Mouse (Mus musculus) heart, adult 11 months (tissue): ENCODE measurements around the gene Kctd8.

ENCODE experiments used
- DNase-seq: peaks from one replicate; pipeline ENCODE4 v3.0.0; 2022

Kctd8 gene

DNA sequence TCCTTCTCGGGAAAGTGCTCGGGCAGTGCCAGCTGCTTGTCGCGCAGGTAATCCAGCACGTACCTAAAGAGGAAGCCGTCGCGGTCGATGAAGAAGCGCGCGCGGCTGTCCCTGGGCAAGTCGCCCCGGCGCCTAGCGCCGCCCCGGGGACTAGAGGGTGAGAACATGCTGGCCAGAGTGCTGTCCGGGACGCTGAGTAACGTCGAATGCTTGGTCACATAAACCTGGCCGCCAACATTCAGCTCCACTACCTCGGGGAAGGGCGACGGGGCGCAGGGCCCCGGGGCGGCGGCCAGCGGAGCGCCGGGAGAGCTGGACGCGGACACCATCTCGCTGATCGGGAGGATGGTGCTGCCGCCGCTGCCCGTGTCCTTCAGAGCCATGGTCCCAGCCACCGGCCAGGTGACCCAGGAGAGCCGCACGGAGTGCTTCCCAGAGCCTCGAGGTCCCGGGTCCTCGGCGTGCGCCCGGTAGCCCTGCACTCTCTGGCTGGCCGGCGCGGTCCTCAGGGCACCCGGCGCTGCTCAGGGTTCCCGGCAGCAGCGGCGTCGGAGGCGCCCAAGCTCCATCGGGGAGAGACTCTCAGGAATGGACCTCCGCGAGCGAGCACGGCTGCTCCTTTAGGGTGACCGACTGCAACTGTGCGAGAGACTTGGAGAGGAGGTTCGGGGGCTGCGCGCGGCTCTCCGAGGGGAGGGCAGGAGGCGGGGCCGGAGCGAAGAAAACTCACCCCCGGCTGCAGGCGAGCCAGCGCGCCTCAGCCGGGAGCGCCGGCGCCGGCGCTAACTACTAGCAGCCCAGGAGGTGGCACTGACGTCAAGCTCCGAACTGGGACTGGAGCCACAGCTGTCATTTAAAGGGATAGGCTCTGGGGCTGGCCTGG is at the start of gene Kctd8:
Gene Kctd8, minus strand, starts transcription at position 761 of the 883 bp plus-strand sequence.
- peak; percentile 91 for DNase-seq

DNA sequence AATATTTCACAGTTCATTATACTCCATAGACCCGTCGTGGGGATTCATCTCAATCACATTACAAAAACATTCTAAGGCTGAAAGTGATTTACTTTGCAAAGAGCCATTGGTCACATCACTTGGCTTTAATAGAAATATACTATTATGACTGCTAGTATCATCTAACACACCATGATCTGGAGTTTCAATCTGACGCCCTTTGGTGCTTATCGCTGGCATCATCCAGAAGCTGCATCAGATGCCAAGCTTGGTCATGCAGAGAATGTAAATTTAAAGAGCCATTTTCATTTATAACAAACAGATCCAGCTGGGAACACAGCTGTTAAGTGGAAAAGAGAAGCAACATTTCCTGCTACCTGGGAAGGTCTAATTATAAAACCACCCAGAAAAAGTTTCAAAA is 37.6 kb upstream of the Kctd8 start:
- no peak for DNase-seq

DNA sequence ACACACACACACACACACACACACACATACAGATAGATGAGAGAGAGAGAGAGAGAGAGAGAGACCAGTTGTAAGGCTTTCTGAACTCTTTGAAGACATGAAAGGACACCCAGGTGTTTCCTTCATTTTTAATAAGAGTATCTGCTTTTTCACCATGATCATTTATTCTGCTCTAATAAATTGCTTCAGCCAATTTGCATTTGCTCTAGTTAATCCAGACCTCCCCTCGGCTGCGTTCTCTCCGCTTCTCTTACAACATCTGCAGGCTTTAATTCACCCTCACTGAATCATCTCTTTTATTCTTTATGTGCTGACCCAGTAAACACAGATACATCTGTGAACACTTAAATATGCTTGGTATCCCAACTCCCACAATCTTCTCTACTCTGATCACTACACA is 9.1 kb upstream of the Kctd8 start:
- DNase-seq: no peak

DNA sequence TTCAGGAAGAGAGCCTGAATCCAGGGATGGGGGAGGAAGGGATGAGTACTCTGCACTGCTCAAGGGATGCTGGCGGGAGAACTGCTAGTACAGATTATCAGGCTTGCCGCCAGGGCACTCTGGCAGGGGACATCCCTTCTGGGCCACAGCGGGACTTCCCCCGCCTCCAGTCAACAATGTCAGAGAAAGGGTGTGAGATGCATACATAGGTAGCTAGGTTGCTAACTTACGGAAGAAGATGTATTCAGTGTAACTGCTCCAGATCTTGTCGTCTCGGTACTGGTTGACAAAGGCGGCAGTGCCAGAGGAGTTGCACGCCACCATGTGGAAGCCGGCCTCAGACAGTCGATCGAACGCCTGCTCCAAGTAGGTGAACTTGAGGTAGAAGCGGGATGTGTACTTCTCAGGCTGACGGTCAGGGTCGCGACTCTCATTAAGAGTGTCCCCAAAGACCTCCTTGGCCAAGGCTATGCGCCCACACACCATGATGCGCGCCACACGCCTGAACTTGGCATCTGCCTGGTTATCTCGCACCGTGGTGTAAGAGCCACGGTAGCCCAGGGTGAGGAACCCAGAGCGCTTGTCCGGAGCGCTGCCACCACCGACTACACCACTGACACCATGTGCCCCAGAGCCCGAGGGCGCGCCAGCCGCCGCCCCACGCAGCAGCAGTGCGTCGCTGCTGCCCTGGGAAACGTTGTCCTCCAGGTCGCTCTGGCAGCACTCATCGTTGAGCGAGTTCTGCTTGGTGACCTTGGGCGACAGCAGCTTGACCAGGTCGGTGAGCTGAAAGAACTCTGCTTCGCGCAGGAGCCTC is 1.2 kb downstream of the Kctd8 start:
- DNase-seq: peak; percentile 90

DNA sequence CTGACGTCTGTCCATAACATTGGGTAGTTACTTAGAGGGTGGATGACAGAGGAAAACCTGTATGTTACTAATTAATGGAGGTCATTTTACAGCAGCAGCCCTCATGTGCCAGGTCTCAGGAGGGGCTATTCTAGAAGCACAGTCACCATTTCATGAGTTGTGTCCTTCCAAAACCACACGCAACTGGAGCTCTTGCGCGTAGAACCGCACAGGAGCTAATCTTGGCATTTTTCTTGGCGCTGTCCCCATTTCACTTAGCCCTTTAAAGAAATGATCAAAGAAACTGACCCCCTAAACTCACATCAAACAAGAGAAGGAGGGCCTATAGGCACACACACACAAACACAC is 1.9 kb downstream of the Kctd8 start:
- no peak for DNase-seq

DNA sequence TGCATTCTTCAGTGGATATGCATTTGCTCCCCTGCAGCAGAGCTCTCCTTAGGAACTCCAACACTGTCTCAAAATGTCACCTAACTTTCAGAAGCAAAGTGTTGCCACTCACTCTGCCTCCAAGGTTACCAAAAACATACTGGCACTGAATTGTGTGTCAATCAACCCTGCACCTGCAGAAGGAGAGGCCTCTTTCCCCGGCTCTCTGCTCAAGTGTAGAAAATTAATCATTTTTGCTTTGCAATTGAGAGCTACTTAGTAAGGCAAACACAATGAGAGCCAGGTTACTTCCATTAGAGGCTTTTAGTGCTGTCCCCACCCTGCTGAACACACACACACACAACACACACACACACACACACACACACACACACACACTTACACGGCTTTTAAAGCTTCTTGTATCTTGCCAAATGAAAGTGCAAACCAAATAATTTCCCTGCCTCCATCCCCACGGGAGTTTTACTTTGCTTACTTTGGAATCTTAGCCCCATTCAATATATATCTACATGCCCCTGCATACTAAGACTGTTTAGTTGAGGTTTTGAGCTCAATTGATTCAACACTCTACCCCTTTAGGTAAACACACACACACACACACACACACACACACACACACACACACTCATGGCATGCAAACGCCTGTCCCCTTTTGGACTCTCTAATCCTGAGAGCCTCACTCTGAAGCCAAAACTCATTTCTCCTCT is 2.4 kb downstream of the Kctd8 start:
- DNase-seq: no peak

DNA sequence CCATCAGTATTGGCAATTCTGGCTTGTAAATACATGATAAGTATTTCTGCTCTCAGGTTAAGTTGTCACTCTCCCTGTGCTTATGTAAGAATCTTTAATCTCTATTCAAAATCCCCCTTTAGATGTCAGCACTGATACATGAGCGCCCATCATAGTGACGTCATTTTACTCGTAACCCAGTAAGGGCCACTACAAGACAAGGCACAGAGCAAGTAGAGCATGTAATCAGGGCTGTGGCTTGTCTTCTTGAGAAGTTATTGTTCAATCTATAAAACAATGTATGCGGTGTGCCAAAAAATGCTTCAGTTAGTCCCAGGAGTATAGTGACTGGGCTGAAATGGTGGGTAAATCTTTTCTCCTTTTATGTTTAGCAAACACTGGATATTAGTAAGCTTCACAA is 13.9 kb downstream of the Kctd8 start:
- no peak for DNase-seq

DNA sequence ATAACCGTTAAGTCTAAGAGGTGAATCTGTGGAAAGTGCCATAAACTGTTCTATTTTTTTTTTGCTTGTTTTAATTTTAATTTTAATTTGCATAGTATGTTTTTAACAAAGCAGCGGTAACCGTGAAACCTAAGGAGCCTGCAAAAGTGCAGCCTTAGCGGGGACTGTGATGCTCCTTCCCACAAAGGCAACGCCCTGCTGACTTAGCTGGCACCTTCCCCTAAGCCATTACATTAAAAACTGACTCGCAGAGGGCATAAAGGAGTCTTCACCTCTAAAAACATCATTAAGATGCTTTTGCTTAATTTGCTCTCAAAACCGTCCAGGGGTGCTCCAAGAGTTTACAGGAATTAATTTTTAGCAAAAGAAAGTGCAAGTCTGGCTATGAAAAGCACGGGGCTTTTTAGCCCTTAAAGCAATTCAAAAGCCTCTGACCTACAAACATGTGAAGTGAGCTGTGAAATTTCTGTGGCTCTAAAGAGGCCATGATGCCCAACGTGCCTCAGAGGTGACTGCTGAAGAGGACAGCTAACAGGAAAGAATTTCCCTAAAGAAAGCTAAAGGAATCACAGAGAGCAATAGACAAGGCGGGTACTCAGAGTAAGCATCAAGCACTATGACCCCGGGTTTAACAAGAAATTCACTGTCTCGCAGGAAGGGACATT is 16.8 kb downstream of the Kctd8 start:
- no peak for DNase-seq

DNA sequence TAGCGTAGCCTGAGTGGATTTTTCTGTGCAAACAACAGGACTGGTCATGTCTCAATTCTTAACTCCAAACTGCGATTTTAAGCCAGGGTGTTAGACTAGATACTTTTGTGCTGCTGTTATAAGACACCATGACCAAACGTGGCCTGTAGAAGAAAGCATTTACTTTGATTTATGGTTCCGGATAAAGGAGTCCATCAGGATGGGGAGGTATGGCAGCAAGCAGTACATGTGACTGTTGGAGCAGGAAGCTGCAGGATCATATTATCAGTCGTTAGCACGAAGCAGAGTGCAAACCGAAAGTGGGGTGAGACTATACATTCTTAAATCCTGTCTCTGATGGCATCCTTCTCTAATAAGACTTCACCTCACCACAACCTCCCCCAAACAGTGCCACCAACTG is 28.9 kb downstream of the Kctd8 start:
- no peak for DNase-seq

DNA sequence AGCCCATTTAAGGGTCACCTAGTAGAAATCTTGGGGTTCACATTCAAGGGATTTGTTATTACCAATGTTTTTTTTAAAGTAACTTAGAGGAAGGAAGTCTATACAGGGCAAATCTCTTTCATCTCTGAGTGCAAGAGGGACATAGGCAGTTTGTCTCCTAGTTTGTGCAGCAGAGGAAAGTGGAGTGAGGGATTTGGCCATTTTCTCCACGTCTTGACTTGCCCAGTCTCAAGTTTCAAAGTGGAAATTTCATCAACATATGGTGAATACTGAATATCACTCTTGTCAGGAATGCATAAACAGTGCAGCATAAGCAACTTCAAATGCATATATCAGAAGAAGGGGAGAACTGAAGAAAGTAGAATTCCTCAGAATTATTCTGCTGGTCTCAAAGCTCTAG is 39.8 kb downstream of the Kctd8 start:
- no peak for DNase-seq

DNA sequence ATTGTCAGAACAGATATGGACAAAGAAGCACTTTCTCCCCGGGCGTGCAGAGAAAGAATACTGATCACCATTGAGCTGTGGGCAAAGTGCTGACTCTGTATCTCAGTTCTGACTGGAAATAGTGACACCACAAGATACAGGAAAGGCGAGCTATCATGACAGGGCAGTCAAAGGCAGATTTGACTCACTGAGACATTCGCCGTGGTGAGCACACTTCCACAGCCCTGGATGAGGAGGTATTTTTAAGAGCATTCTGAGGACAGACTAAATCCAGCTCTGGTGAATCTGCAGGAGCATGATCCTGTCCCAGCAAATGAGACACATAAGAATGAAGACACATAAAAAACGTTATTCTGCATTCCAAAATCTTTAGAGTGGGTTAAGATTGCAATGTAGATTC is 49.1 kb downstream of the Kctd8 start:
- no peak for DNase-seq

DNA sequence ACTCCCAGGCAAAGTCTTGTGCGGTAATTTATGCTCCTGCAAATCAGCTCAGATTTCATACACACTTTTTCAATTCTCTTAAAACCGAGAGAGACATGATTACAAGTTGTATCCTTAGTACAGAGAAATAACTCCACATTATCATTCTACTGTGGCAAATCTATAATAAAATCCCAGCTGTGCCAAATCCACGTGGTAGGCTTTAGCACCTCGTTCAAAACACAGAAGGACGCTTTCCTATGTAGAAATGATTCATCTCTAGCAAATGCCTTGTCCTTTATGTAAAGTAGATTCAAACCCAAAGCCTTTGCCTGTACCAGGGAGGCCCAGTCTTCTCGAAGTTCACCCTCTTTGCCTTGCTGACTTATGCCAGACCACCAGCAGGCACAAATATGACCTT is 57.1 kb downstream of the Kctd8 start:
- no peak for DNase-seq

DNA sequence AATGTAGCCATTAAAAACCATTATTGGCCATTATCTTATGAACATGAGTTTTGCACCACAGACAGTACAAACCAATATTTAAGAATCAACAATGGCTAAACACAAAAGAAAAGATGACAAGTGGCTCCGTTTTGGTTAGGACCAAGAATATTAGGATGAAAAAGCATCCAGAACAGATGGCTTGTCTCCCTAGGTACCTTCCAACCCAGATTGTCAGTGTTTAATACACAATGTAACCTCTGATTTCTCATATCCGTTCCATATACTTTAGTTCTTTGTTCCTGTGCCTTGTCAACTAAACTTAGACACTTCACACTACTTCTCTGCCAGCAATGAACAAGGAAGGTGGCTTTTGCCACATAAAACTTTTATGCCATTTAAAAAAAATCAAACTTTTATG is 89.1 kb downstream of the Kctd8 start:
- DNase-seq: no peak

DNA sequence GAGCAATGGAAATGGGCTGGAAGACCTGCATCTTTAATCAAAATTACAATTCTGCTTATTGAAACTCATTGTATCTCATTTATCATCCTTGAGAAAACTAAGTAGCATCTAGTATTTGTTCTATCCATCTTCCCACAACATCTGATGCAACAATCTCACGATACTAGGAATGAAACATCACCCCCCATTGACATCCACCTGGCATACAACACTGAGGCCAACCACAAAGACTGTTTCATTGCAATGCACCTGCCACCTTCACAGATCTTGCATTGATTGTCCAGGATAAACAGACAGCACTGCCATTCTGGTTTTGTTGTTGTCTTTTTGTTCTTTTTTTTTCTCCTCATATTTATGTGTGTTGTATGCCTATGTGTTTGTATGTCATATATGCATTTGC is 99.5 kb downstream of the Kctd8 start:
- DNase-seq: no peak

DNA sequence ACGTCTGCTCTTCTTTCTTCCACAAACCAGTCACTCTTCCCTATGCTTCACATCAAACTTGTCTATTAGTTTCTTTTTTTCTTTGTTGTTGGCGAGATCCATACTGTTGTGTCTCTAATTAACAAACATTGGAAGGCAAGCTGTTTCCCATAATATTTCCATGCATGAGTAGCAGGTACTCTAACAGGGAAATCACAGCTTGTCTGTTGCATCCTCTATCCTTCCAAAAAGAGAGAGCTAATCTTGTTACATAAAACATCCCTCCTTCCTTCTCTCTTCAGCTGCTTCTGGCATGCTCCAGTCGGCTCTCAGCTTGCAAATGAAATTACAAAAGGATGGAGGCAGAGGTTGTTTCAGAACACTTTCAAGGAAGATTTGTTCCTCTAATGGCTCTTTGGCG is 107.9 kb downstream of the Kctd8 start:
- DNase-seq: no peak

DNA sequence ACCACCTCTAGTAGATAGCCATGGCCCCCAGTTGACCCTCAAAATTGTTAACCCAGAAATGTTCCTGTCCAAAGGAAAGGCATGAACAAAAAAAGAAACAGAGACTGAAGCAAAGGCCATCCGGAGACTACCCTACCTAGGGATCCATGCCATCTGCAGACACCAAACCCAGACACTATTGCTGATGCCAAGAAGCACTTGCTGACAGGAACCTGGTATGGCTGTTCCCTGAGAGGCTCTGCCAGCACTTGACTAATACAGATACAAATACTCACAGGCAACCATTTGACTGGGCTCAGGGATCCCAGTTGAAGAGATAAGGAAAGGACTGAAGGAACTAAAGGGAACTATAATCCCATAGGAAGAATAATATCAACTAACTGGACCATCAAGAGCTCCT is 109.8 kb downstream of the Kctd8 start:
- peak; percentile 88 for DNase-seq

DNA sequence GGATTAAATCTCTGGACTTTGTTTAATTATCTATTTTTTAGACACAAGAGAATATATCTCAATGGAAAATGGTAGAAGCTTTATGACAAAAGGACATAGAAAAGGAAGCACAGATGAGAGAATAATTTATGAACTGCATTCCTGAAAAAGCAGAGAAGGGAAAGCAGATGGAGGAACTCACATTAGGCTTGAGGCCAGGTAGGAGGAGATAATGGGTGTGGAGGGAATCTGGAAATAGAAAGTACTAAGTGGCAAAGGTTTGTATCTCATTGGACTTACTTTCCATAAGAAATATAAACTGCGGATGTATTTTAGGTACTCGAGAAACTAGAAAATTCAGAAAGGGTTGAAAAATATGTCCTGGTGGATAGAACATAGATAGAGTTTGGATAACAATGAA is 114.3 kb downstream of the Kctd8 start:
- no peak for DNase-seq

DNA sequence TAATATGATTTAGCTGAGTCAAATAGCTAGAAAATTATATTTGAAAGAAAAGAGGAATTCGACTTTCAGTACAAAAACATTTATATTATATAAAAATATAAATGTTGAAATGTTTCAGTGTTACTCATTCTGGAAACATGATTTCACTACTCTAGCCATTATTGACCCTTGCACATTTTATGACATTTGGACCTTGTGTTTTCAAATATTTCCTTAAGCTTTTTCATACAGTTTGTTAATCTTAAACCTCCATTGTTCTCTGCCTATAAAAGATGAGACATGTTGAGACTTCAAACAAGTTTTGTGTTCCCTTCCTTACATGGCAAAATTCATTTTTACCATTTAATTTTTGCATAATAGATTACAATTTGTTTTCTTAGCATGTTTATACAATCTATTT is 118.9 kb downstream of the Kctd8 start:
- no peak for DNase-seq

DNA sequence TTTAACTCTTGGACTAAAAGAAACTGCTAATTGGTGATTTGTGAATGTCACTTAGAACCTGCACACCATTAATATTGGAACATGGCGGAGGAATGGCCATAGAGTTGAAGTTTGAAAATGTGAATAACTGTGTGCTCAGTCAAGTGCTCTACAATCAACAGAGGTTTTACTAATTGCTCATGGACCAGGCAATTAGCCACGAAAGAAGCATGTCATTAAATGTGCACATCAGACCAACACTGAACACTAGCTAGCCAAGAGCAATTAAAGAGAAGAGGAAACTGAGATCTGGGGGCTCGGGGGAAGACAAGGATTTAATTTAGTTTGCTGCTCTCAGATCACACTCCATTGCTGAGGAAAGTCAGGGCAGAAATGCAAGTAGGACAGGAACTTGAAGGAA is 126.3 kb downstream of the Kctd8 start:
- no peak for DNase-seq

DNA sequence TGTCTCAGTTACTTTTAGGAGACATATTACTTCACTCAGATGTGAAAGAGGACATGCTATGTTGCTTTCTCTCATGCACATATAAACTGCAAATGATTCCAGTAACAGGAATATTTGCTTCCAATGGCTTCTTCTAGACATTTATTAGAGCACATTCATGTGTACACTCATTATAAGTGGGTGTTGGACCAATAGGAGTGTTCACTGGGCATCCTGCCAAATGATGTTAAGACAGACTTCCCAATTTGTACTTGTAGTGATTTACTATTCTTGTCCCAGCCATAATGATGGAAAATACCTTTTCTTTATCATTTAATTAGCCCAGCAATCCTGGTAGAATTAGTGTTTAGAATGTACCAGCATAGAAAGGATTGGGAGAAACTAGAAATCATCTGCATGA is 132.1 kb downstream of the Kctd8 start:
- no peak for DNase-seq

DNA sequence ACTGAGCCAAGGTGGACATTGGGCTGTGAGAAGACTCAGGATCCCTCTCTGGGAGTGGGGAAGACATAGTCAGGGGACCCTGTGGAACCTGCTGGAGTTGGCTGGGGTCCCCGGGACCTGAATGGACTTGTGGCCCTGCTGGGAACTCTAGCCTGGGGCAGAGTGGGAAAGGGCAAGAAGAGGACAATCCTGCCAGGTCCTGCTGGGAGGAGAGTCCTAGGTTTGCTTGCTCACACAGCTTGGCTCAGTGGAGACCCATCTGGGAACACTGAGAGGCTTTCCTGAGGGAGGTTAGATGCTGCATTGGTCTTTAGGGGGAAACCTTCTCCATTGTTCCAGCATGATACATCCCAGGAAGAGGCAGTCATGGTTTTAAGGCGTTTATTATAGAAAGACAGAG is 133.8 kb downstream of the Kctd8 start:
- no peak for DNase-seq

DNA sequence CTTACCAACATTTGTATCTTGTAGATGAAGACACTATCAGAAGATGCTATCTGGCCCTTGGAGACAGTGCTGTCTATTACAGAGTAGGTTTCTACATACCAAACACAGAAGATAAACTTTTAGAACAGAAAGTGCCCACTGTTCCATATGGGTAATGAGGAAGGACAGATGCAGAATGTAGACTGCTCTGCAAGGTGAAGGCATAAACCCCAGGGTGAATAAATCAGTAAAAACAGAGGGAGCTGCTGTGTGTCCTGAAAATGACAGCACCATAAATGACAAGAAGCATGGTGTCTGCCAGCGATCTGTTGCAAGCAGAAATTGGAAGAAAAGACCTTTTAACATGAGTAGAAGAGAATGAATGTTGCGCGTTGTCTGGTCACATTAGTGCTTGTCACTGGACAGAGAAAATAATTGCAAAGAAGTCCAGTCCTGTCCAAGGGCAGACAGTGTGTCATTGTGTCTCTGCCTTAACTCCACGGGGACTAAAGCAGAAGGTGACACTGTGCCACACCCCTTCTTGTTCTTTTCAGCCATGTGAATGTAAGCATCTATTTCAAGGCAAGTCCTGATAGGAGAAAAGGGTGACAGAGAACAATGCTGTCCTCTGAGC is 181.5 kb downstream of the Kctd8 start:
- no peak for DNase-seq

DNA sequence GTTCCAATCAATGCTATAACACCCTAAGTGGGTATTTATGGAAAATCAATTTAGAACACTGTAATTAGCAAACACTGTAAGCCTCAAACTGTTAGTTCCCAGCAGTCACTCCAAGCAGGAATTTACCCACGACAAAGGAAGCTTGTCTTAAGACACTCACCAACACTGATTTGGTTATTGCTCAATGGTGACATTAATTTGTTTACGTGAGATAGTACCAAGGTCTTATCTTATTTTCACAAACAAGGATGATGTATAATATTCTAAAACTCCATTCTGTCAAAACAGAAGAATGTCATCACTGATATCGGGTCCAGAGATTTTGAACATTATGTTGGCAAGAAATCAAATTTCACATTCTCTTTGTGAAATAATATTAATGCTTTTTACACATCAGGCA is 185.0 kb downstream of the Kctd8 start:
- no peak for DNase-seq
